Mouse (Mus musculus): ENCODE data around the gene Snapc3.

Gene Snapc3

DNA sequence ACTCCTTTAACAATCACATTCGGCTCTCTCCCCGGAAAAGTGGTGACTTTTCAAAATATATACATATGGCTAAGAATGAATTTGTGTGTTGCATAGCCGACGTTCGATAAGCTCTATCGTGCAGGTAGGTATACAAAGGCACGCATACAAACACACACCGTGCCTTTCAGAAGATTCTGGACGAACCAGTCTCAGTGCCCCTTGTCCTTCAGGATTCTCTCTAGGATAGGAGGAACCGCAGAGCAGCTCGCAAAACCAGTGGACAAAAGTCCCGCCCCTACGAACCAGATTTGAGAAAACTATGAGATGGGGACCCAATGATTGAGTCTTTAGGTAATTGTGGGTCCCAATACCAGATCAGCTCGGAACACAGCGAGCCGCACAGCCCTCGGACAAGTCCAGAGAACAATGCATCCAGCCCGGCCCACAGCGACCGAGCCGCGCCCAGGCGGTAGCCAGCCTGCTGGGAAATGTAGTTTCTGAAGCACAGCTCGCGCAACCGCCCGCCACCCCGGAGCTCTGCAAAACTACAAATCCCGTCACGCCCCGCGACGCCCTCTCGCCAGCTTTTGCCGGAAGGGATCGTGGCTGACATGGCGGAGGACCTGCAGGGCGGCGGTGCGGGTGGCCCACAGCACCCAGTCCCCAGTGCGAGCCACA lies at the start of gene Snapc3:
TSS of gene Snapc3 (plus strand) at position 565 of the 660 bp plus-strand sequence.
- in situ Hi-C loops (cut with MboI, MseI): loop anchor here (10.0 kb wide), 1 partner anchor 142 kb away; no protein-coding TSS in a partner anchor

DNA sequence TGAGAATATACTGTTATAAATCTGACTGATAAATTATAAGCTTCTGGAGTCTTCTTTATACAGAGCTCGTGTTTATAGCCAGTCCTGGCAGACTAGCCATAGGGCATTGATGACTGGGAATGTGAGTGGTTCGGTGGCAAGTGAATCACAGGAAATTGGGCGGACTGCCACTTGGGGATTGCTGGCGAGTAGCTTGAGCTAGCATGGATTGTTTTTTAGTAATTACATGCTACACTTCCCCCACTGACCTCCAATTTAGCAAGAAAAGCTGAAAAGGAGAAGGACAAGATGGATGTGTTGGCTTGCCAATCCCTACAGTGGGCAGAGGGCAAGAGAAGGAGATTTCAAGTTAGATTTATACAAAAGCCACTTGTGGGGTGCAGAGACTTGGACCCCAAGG lies 44.1 kb upstream of the Snapc3 start:
- in situ Hi-C loops (cut with MboI, MseI): no loop called here

DNA sequence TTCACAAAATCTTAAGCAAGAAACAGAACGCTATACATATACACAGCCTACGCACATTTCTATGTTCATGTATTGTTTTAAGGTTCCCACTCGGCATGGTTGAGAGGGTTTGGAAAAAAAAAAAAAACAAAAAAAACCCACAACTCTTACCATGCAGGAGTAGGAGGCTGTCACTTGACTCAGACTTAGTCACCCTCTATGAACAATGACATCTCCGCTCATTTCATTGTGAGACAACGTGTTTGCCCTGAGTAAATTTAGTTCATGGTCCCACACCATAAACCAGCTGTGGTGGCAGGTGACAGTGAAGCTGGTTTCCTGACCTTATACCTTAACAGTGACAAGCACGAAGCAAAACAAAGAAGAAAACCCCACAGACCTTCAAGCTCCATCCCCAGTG lies 41.9 kb upstream of the Snapc3 start:
- in situ Hi-C loops (cut with MboI, MseI): no loop called here

DNA sequence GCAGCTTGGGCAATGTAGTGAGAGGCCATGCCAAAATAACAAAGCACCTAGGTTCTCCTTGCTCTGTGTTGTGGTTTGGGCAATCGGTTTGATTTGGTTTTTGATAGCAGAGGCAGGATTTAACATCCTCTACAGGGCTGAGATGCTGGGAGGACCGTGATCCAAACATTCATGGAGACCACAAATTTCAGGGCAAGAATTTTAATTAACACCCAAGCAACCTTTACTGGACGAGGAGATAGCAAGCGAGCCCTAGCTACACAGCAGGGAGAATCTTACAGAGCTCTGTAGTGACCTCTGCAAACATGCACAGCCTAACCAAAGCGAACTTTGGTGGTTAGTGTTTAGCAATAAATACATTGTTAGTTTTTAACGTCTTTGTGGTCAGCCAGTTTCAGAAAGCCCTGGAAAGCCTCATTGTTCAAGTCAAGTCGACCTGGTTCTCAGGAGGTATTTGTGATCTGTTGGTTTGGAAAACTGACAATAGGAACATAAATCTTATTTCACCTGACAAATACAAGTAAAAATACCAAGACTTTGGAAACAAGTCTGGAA lies 41.0 kb upstream of the Snapc3 start:
- in situ Hi-C loops (cut with MboI, MseI): no loop called here

DNA sequence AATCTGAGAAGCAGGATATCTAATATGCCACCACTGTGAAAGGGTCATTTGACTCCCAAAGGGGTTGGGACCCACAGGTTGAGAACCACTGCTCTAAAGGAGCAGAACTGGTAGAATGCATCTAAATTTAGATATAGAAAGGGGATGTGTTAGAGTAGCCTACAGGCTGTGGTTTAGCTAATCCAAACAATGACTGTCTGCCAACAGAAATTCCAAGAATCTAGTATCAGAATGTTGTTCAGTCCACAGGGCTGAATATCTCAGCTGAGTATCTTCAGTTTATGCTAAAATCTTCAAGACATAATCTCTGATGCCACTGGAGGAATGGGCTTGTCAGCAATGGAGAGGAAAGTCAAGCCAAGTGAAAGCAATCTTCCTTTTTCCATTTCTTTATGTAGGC lies 38.5 kb upstream of the Snapc3 start:
- in situ Hi-C loops (cut with MboI, MseI): no loop called here

DNA sequence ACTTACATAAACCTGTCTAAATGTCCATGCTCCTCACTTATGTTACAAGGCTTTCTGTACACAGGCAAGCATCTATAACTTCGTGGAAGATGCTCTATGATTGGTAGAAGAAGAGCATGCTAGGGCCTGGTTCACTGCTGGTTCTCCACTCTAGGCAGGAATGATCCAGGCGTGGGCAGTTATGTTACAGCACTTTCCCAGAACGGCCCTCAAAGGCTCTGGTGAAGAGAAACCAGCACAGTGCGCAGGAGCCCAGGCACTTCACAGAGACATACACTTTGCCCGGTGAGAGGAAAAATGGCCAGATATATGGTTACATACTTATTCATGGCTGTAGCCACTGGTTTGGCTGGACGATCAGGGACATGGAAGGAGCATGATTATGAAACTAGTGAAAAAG lies 37.8 kb upstream of the Snapc3 start:
- in situ Hi-C loops (cut with MboI, MseI): no loop called here

DNA sequence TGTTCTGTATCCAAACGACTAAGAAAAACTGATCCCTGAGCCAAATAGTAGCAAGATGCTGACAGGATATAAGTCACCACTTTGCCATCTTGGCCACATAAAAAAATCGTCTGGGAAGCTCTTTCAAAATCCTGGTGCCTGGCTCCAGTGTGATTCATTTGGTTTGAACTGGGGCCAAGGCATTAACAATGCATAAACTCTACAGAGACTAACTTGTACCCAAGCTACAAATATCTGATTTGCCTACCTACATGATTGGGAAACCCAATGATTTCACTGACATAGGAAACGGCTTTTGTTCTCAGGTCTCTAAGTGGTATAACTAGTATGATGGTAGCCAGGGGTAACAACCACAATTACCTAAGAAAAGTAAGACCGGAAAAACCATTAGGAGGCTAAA lies 37.3 kb upstream of the Snapc3 start:
- in situ Hi-C loops (cut with MboI, MseI): no loop called here

DNA sequence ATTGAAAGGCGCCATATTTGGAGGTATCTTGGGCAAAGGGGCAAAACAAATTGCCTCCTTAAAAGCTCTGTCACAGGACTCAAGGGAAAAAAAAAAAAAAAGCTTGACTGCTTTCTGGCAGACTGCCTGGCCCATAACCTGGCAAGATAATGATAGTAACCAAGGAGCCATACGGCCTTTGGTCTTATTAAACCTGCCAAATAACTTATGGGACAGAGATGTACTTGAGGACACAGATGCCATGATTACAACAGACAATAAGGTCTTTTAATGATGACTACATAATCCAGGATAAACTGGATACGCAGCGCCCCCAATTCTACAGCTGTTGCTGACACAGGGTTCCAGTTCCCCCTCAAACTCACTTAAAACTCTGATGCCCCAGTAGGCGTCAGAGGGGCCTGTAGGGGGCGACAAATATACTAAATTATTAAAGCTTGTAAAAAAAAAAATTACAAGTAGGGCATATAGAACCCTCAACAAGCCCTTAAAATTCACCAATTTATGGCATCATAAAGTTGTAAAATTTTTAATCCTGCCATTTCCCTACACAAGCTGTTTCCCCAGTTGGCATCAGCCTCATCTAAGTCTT lies 33.5 kb upstream of the Snapc3 start:
- in situ Hi-C loops (cut with MboI, MseI): no loop called here

DNA sequence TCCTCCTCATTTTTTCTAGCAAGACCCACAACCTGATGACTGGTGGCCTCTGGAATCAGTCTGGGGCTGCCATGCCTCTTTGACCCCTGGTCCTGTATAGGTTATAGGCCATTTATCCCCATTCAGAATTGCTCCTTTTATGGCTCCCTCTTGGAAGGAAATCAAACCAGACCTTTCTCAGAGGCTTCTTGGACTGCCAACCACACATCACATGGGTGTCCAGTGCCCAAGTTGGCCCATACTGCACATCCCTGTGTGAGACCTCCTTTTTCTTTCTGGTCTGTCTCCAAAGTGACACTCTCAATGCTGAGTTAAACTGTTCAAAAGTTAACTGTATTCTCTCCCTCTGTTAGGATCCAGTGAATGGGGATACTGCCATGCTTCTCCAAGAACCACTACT lies 32.4 kb upstream of the Snapc3 start:
- in situ Hi-C loops (cut with MboI, MseI): no loop called here

DNA sequence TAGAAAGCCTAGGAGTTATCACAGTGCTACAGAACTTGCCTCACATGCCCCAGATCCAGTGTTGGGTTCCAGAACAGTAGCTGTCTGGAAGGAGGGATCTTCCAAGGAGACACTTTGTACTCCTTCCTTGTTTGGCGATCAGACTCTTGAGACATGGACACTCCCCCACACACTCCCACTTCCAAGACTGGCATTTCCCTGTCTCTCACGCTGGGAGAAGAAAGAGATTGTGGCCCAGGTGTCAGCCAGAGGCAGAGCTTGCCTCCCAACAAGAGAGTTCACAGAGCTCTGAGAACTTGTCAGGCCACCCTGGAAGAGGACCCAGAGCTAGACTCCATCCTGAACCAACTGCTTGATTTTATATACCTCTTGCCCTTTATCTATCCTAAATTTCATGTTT lies 27.0 kb upstream of the Snapc3 start:
- in situ Hi-C loops (cut with MboI, MseI): no loop called here

DNA sequence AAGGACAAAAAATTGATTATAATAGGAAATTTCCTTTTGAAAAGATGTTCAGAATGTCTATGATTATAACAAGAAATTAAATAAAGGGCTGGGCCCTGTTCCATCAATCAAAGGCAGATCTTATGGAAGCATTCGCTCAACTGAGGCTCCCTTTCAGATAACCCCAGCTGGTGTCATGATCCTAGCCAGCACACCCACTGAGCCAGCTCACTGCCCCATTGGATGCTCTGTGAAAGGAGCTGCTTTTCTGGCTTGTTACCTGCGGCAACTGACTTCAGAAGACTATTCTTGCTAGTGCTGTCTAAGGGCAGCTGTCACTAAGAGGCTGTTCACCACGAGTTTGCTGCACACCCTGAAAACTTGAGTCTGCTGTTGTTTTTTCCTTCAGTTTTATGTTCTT lies 25.6 kb upstream of the Snapc3 start:
- in situ Hi-C loops (cut with MboI, MseI): no loop called here

DNA sequence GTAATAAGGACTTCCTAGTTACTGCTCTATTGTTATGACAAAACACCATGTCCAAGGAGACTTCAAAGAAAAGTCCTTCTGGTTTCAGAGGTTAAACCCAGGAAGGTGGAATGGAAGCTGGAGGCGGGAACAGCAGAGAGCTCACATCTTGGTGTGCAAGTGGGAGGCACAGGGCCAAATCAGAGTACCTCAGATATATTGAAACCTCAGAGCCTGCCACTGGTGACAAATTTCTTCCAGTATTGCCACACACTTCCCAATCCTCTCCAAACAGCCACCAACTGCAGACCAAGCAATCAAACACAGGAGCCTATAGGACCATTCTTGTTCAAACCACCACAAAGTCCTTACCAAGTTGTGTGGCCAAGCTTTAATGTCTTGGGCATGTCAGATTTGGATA lies 23.8 kb upstream of the Snapc3 start:
- in situ Hi-C loops (cut with MboI, MseI): no loop called here

DNA sequence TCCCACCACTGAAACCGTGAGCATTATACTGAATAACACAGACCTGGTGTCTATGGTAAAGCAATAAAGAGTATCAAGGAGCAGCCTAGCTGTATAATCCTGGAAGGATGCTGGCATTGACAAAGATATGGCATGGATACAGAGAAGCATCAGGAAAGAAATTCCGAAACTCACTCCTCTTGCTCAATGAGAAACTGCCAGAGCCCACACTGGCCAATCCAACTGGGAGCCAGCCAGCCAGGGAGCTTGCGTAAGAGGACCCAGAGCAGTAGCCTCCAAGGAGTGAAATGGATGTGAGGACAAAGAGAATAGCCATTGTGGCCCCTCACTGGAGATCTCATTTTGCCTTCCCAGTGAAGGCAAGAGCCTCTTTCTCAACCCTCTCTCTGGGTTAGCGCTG lies 21.2 kb upstream of the Snapc3 start:
- in situ Hi-C loops (cut with MboI, MseI): no loop called here

DNA sequence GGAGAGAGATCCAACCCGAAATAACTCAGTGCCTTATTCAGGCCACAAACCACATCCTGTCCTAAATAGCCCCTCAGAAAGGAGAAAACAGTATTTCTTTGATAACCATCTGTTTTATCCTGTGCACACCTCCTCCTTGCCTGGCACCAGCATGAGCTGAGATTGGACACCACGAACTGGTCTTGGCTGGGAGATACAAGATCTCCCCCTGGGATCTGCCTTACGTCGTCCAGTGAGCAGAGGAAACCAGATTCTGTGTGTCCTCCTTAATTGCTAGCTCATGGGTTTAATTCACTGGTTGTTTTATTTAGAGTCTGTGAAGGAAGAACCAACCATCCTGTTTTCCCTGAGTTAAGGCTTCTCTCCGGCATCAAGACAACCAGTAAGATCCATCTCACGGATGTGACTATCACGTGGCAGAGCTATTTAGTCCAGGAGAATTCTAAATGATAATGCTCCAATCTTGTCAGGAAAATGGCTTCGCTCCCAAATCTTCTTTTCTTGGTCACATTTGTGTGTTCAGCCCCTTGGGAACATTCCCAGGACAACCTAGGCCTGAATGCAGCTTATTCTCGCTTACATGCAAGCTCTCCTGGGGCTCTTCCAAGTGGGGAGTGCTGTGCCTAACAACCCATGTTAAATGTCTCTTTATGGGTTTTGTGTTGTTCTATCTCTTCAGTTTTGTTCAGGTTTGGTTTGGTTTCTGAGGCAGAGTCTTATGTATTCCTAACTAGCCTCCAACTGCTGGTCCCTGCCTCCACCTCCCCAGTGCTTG lies 20.3 kb upstream of the Snapc3 start:
- in situ Hi-C loops (cut with MboI, MseI): no loop called here

DNA sequence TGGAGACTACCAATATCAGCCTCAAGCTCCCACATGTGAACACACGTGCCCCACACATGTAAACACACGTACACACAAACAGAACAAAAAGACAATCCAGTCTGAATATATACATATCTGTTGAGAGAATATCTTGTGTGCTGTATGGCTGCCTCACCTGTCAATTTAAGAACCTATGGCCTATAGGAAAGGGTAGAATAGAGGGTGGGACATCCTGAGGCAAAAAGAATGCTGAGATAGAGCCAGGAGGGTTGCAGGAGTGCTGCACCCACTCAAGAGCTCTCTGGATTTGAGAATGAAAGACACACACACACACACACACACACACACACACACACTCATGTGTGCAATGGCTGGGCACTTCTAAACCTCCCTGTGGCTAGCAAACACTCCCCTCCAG lies 19.0 kb upstream of the Snapc3 start:
- in situ Hi-C loops (cut with MboI, MseI): no loop called here

DNA sequence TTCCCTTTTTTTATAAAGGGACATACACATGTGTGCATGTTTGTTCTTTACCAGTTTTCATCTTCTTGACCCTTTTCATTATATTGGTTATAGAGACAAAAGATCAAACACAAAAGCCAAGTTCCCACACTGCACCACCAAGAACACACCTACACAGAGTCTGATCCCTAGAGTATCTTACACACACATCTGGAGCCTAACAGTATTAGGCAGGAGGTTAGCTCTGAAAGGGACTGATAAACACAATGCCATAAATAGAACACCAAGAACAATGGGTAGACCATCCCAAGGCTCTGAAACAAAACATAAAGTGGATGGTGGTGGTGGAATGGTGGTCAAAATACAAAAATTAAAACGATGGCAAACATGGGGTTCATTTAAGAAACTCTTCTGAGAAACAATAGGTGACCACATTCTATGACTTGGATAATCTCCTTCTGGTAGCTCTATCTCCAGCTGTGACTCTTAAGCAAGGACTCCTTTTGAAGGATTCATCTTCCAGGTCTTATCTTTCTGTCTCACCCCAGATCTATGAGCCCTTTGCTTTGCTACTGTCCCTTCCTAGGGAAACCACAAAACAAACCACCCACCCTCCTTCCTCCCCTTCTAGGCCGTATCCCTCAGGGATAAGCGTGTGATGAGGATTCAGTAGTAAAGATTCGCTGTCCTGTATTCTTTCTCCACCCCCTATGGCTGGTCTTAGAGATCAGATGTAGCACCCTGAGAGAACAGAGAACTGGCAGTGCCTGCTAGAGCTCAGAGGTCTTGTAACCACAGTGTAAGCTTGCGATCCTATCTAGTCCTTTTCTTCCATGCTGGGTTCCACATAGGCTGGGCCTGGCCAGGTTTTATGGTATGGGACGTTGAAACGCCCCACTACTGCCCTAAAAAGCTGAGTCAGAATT lies 16.6 kb upstream of the Snapc3 start:
- in situ Hi-C loops (cut with MboI, MseI): no loop called here

DNA sequence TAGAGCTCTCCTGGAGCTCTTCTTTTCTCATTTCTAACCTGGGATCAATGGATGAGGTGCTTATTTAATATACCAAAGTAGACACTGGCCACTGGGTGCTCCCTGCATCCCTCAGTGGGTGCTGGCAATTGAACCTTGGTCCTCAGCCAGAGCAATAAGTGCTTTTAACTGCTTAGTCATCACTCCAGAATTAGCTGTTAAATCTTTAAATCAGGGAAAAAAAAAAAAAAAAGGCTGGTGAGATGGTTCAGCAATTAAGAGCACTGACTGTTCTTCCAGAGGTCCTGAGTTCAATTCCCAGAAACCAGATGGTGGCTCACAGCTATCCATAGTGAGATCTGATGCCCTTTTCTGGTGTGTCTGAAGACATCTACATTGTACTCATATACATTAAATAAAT lies 15.8 kb upstream of the Snapc3 start:
- in situ Hi-C loops (cut with MboI, MseI): no loop called here

DNA sequence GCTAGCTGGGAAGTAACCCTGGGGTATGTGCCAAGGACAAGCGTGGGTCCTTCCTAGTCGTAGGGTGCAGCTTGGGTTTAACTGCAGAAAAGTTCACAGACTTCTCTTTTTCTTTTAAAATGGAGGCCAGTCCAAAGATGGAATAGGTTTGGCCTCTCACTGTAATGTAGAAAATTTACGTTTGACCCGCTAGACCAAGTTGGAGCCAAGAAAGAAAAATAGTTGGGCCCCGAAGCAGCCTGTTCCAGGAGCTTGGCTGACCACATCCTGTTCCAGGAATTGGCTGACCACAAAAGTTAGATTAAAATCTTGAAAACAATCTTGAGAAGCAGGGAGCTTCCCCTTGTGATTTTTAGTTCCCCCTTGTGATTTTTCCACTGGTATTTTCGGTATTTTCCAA lies 9.8 kb upstream of the Snapc3 start:
- in situ Hi-C loops (cut with MboI, MseI): no loop called here

DNA sequence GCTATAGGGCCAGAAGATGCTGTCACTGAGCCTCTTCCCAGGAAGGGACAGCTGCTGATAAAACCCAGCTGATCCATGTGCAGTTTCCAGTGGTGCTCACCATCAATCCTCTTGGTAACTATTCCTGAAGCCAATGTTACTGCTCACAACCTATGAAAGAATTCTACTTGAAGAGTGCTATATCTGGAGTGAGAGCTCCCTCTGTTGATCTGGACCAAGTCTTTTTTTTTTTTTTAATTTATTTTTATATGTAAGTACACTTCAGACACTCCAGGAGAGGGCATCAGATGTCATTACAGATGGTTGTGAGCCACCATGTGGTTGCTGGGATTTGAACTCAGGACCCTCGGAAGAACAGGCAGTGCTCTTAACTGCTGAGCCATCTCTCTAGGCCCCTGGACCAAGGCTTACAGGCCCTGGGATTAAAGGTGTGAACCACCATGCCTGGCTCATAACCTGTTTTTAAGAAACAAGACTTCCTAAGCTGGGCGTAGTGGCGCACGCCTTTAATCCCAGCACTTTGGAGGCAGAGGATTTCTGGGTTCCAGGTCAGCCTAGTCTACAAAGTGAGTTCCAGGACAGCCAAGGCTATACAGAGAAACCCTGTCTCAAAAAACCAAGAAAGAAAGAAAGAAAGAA lies 7.5 kb upstream of the Snapc3 start:
- in situ Hi-C loops (cut with MboI, MseI): loop anchor here (10.0 kb wide), 1 partner anchor 135 kb away; no protein-coding TSS in a partner anchor

DNA sequence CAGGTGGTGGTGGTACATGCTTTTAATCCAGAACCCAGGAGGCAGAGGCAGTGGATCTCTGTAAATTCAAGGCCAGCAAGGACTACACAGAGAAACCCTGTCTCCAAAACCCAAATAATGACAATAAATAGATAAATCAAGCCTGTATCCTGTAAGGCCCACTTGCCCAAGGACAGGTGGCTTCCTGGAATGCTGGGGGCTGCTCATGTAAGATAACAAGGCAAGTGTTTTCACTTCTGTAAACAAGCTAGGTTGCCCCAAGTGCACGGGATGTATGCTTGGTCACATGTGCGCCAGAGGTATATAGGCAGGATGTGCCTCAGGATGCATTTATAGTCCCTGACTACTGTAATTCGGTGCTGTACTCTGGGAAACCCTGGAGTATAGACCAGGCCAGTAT lies 5.5 kb upstream of the Snapc3 start:
- in situ Hi-C loops (cut with MboI, MseI): loop anchor here (10.0 kb wide), 1 partner anchor 137 kb away; no protein-coding TSS in a partner anchor

DNA sequence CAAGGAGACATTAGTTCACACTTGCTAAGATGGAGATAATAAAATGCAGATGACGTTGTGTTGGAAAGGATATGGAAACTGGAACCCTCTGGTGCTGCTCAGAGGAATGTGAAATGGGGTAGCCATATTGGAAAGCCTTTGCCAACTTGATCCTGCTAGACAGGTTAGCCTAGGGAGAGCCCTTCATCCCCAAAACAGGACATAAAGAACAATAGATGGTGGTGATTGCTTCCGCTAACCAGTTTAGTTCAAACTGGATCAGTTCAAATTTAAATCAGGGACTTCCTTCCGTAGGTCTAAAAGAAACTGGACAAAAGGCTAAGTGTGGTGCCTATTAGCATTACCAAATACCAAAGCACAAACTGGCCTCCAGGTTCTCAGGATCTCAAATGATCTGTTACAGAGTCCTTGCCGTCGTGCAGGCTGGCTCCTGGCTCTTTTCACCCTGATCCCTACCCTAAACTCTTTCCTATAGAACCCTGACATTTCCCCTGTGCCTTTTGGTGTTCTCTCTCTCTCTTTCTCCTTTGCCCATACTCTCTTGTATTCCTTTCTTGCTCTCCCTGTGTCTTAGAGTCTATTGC lies 3.2 kb upstream of the Snapc3 start:
- in situ Hi-C loops (cut with MboI, MseI): loop anchor here (10.0 kb wide), 1 partner anchor 140 kb away; no protein-coding TSS in a partner anchor

Measured in regulatory T cell (primary cell).